Mouse (Mus musculus) heart, adult 2 months (tissue): ENCODE measurements at regions not wholly inside any gene's neighbourhood (a gene's known extent, or its start where the extent isn't known, plus 50 kb on each side); places are given as distances from the start of the nearest gene placed in this dataset.

Experiments
- DNase-seq, 2 experiments: peaks; one replicate each; pipeline ENCODE4 v3.0.0; 2021
- H3K27ac ChIP-seq: fragments of 200-600 bp; 2 replicates; pipeline ENCODE4 v1.8.1; 2022
- H3K27me3 ChIP-seq: fragments of 200-500 bp; 2 replicates; pipeline ENCODE4 v1.6.1; 2012; ENCODE audit warnings: mild to moderate bottlenecking, low read length, inconsistent platforms, mixed read lengths; ENCODE audit not compliant: control insufficient read depth, insufficient read depth
- H3K36me3 ChIP-seq: fragments of 200-500 bp; 2 replicates; pipeline ENCODE4 v1.6.1; 2012; ENCODE audit warnings: low read length, inconsistent platforms; ENCODE audit not compliant: control insufficient read depth, insufficient read depth
- H3K4me1 ChIP-seq: fragments of 200-500 bp; 2 replicates; pipeline ENCODE4 v1.6.1; 2011; ENCODE audit warnings: low read length; ENCODE audit not compliant: control insufficient read depth, insufficient read depth
- H3K4me3 ChIP-seq: fragments of 200-600 bp; 2 replicates; pipeline ENCODE4 v1.8.1; 2022
- H3K79me2 ChIP-seq: fragments of 200-500 bp; replicated peaks from 2 replicates; pipeline ENCODE4 v1.6.1; 2012; ENCODE audit warnings: mild to moderate bottlenecking, inconsistent platforms, low read length, moderate library complexity, mixed read lengths; ENCODE audit not compliant: control insufficient read depth, insufficient read depth
- H3K9ac ChIP-seq: fragments of 200-500 bp; 2 replicates; pipeline ENCODE4 v1.6.1; 2012; ENCODE audit warnings: low read depth, mild to moderate bottlenecking, control low read depth, inconsistent platforms, low read length, mixed read lengths
- CTCF ChIP-seq: fragments of 200-600 bp; IDR thresholded peaks from 2 replicates; pipeline ENCODE4 v1.8.1; 2022; ENCODE audit warnings: antibody characterized with exemption, mild to moderate bottlenecking, moderate library complexity
- EP300 ChIP-seq: fragments of 200-500 bp; IDR thresholded peaks from 2 replicates; pipeline ENCODE4 v1.6.1; 2011; ENCODE audit warnings: low read depth, low read length, control low read depth; ENCODE audit not compliant: insufficient read depth
- POLR2A ChIP-seq: fragments of 200-500 bp; IDR thresholded peaks from 2 replicates; pipeline ENCODE4 v1.6.1; 2011; ENCODE audit warnings: mild to moderate bottlenecking, low read depth, low read length, control low read depth; ENCODE audit not compliant: insufficient read depth
- WGBS: fragments of 180-500 bp; shearing (Covaris S2); methylation state at CpG from one replicate; pipeline ENCODE4 v1.1.7; 2018; 5-methylcytosine and 5-hydroxymethylcytosine counted together
- intact Hi-C: fragments of 180-260 bp; cut with DNase I; formaldehyde crosslinking; loops from one replicate; pipeline ENCODE4 v1.15.1; 2025

DNA sequence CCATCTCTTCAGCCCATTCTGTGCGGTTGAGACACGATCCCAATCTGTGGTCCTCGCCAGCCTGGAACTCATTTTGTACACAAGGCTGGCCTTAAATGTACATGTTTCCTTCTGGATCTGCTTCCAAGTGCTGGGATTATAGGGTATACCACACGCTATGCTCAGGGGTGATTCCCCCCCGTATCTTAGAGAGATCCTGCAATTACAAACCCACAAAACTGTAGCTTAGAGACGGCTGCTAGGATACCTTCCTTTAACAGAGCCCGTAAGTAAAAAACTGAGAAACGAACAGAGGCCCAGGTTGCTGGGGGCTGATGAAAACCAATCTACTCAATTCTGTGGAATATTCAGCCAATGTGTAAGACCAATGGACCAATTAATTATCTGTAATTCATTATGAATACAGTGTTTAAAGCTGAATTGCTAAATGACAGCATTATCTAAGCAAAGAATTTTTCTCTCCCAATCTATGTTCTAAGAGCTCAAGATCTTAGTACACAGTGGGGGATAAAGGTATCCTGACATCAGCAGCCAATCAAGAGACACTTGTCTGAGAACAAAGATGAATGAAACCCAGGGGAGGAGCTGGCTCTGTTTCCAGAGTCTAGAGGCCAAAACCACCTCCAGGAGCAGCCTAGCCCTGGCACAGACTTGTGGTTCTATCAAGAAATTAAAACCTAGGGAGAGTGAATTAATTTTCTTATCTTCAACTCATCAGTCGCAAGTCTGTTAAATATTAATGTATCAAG lies 54.0 kb upstream of the Xpo1 start:
- WGBS: 92% methylated on average over 9 of the region's 9 CpGs

DNA sequence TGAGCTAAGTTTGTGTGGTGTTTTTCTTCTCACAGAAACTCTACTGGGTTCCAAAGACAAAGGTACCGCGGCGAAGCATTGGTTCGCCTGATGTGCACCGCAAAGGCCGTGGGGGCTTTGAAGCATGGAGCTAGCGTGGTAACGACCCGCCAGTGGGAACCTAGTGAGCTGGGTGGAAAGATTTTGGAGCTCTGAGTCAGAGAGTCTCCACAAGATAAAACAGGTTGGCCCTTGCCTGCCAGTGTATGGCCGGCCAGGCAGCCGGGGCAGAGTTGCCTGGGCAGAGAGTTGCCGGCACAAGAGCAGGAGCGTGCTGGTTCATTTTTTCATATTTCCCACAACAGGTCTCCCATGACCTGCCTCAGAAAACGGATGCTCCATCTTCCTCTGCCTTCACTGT lies 52.3 kb upstream of the Xpo1 start:
- H3K79me2 ChIP-seq: no peaks in the 10 kb centered on the region
- H3K4me1 ChIP-seq: no peaks in the 10 kb centered on the region
- H3K36me3 ChIP-seq: no peaks in the 10 kb centered on the region
- no peak overlapping the region for H3K27ac ChIP-seq
- no peak overlapping the region for H3K4me3 ChIP-seq
- no peaks in the 10 kb centered on the region for H3K27me3 ChIP-seq
- 88% methylated on average over 14 of the region's 14 CpGs for WGBS
- no peak overlapping the region for H3K9ac ChIP-seq
- DNase-seq: no peak
- intact Hi-C loops: no loop called here
- TF ChIP-seq CTCF (no peak), EP300 (no peak), POLR2A (no peak)

More for the DNA sequence above, 54.0 kb upstream of the Xpo1 start:
- H3K4me3 ChIP-seq: no peak overlapping the region
- no peaks in the 10 kb centered on the region for H3K79me2 ChIP-seq
- H3K27me3 ChIP-seq: no peaks in the 10 kb centered on the region
- H3K9ac ChIP-seq: no peak overlapping the region
- H3K36me3 ChIP-seq: no peaks in the 10 kb centered on the region
- H3K27ac ChIP-seq: no peak overlapping the region
- no peaks in the 10 kb centered on the region for H3K4me1 ChIP-seq
- intact Hi-C loops: no loop called here
- no peak for DNase-seq
- no peak for TF ChIP-seq POLR2A
- TF ChIP-seq CTCF: no peak
- TF ChIP-seq EP300: no peak

DNA sequence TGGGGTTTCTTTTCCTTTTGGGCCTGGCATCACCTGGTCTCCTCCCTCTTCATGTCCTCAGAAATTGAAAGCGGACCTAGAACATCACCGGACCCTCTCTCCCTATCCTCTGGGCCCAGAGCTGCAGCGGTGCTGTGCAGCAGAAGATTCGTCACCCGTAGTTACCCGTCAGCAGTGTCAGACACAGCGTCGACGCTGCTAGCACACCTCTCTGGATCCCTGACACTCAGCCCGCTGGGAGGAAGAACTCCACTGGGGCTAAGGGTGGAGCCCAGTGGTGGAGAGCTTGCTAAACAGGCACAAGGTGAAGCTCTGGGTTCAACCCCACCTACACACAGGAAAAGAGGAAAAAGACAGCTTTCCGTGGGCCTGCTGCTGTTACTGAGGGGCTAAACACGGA lies 51.8 kb upstream of the Xpo1 start:
- TF ChIP-seq EP300 (no peak), POLR2A (no peak), CTCF (no peak)
- WGBS: 63% methylated on average over 12 of the region's 12 CpGs
- intact Hi-C loops: no loop called here
- no peaks in the 10 kb centered on the region for H3K27me3 ChIP-seq
- H3K4me1 ChIP-seq: no peaks in the 10 kb centered on the region
- H3K9ac ChIP-seq: no peak overlapping the region
- H3K36me3 ChIP-seq: no peaks in the 10 kb centered on the region
- no peak for DNase-seq
- H3K4me3 ChIP-seq: no peak overlapping the region
- no peaks in the 10 kb centered on the region for H3K79me2 ChIP-seq
- H3K27ac ChIP-seq: no peak overlapping the region
